In the genomic region with DNA sequence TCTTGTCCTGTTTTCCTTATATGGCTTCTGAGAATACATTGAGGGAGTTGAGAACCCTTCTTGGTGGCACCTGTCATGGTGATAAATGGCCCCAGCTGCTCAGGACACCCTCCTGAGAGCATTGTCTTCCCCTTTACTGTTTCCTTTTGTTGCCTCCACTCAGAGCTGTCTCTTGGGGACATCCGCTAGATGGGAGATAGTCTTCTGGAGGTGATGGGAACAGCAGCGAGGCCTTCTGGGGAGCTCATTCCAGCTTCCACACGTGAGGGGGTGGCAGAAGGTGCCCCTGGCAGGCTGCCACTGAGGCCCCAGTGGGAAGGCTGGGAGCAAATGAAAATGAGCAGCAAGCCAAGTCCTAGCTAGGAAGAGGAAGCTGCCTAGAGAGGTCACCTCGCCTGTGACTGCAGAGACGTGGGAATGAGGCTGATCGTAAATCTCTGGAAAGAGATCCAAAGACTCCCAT, we compare ENCODE assay signal across 11 mouse cellular contexts. TPM values are rescaled to one million over a fixed set of nuclear protein-coding genes. Genes with fewer than 3 reads are reported as not detected.
DNase-seq lines count a peak whose midpoint lies in the region; ATAC-seq and TF ChIP-seq lines count a peak whose summit lies in the region.
"Had no signal": no experiment of that assay in that cellular context is flagged by ENCODE, and none has a peak within 500 bp of the region (broad histone marks: within the 10 kb centered on the region; RNA-seq: fewer than 3 reads in every experiment).

No protein-coding gene starts in this region.

- no peak for TF ChIP-seq POLR2A in cerebellum, adult 2 months (IDR thresholded peaks at IDR 0.05; ENCODE audit: borderline replicate concordance, insufficient read depth, low read length)
- no peak for TF ChIP-seq POLR2A in kidney, adult 2 months (IDR thresholded peaks at IDR 0.05; ENCODE audit: low read depth, low read length)

- intact Hi-C loops in left cerebral cortex, postnatal 25 days (cut with DNase I), result no loop called here

- TF ChIP-seq CTCF in cerebellum, adult 2 months (IDR thresholded peaks at IDR 0.05; ENCODE audit: borderline replicate concordance, insufficient read depth, low read depth, low read length), result no peak
- no peak for TF ChIP-seq CTCF in kidney, adult 2 months (conservative IDR thresholded peaks at IDR 0.05; ENCODE audit: insufficient read depth, insufficient read length, low read depth, low read length)

- no peak overlapping the region for H3K4me3 ChIP-seq in hindbrain, embryonic 11.5 days (ENCODE audit: low read depth, low read length)
- H3K4me3 ChIP-seq in hindbrain, embryonic 14.5 days (replicated peaks; ENCODE audit: low read length), result no peak overlapping the region
- H3K4me3 ChIP-seq in cerebellum, adult 2 months (replicated peaks; ENCODE audit: insufficient read depth, low read depth, low read length), result no peak overlapping the region
- no peak overlapping the region for H3K4me3 ChIP-seq in kidney, adult 2 months (ENCODE audit: insufficient read depth, low read depth, low read length)
- no peak overlapping the region for H3K4me3 ChIP-seq in neural tube, embryonic 12.5 days
- H3K4me3 ChIP-seq in intestine, embryonic 15.5 days (replicated peaks), result no peak overlapping the region

- no peaks in the 10 kb centered on the region for H3K27me3 ChIP-seq in hindbrain, embryonic 11.5 days (ENCODE audit: control insufficient read depth, insufficient read depth, low read length)
- no peaks in the 10 kb centered on the region for H3K27me3 ChIP-seq in hindbrain, embryonic 14.5 days (ENCODE audit: control insufficient read depth, insufficient read depth, low read length)
- H3K27me3 ChIP-seq in cerebellum, adult 2 months (ENCODE audit: control insufficient read depth, insufficient read depth, low read length), result no peaks in the 10 kb centered on the region
- no peaks in the 10 kb centered on the region for H3K27me3 ChIP-seq in kidney, adult 2 months (replicated peaks; ENCODE audit: control insufficient read depth, insufficient read depth, low read length)
- H3K27me3 ChIP-seq in neural tube, embryonic 12.5 days (replicated peaks), result no peaks in the 10 kb centered on the region
- no peaks in the 10 kb centered on the region for H3K27me3 ChIP-seq in intestine, embryonic 15.5 days (replicated peaks)

- no peak overlapping the region for H3K4me2 ChIP-seq in hindbrain, embryonic 11.5 days (replicated peaks; ENCODE audit: low read depth, low read length)
- H3K4me2 ChIP-seq in hindbrain, embryonic 14.5 days (replicated peaks), result no peak overlapping the region
- H3K4me2 ChIP-seq in neural tube, embryonic 12.5 days (replicated peaks), result no peak overlapping the region
- no peak overlapping the region for H3K4me2 ChIP-seq in intestine, embryonic 15.5 days (replicated peaks)

- no peak overlapping the region for H3K9ac ChIP-seq in hindbrain, embryonic 11.5 days (ENCODE audit: low read depth, low read length)
- no peak overlapping the region for H3K9ac ChIP-seq in hindbrain, embryonic 14.5 days
- no peak overlapping the region for H3K9ac ChIP-seq in neural tube, embryonic 12.5 days
- no peak overlapping the region for H3K9ac ChIP-seq in intestine, embryonic 15.5 days

- no peaks in the 10 kb centered on the region for H3K9me3 ChIP-seq in hindbrain, embryonic 11.5 days (ENCODE audit: control insufficient read depth, low read length)
- H3K9me3 ChIP-seq in hindbrain, embryonic 14.5 days (ENCODE audit: control insufficient read depth, low read length), result no peaks in the 10 kb centered on the region
- H3K9me3 ChIP-seq in neural tube, embryonic 12.5 days, result no peaks in the 10 kb centered on the region
- no peaks in the 10 kb centered on the region for H3K9me3 ChIP-seq in intestine, embryonic 15.5 days
- H3K9me3 ChIP-seq: G1E had no signal

- H3K4me1 ChIP-seq in hindbrain, embryonic 11.5 days (replicated peaks; ENCODE audit: control insufficient read depth, insufficient read depth, low read length), result 0 out of 2 replicates have a peak, but pooled peaks cover 2% of the 10 kb centered on the region
- no peaks in the 10 kb centered on the region for H3K4me1 ChIP-seq in hindbrain, embryonic 14.5 days (replicated peaks; ENCODE audit: control insufficient read depth, insufficient read depth, low read length)
- peaks cover 31% of the 10 kb centered on the region for H3K4me1 ChIP-seq in cerebellum, adult 2 months (ENCODE audit: control insufficient read depth, insufficient read depth, low read length)
- peaks cover 3% of the 10 kb centered on the region; the same call in 1 of the 2 replicates for H3K4me1 ChIP-seq in kidney, adult 2 months (ENCODE audit: control insufficient read depth, insufficient read depth, low read length)
- H3K4me1 ChIP-seq in neural tube, embryonic 12.5 days, result peaks cover 21% of the 10 kb centered on the region
- H3K4me1 ChIP-seq in intestine, embryonic 15.5 days (replicated peaks), result no peaks in the 10 kb centered on the region; the same call in 1 of the 2 replicates

- H3K27ac ChIP-seq in hindbrain, embryonic 11.5 days (ENCODE audit: low read depth, low read length), result no peak overlapping the region
- no peak overlapping the region for H3K27ac ChIP-seq in hindbrain, embryonic 14.5 days
- peak overlapping the region; percentile 68 for H3K27ac ChIP-seq in cerebellum, adult 2 months (ENCODE audit: insufficient read depth, low read length)
- H3K27ac ChIP-seq in kidney, adult 2 months (ENCODE audit: insufficient read depth, low read depth, low read length), result peak overlapping the region; percentile 49
- H3K27ac ChIP-seq in neural tube, embryonic 12.5 days, result 0 out of 2 replicates have a peak overlapping the region, but pooled peaks have one; percentile 10
- H3K27ac ChIP-seq in intestine, embryonic 15.5 days, result no peak overlapping the region
- H3K27ac ChIP-seq: macrophage had no signal

- WGBS in hindbrain, embryonic 11.5 days, result 65% methylated on average over 6 of the region's 6 CpGs
- 43% methylated on average over 6 of the region's 6 CpGs for WGBS in hindbrain, embryonic 14.5 days
- 7% methylated on average over 6 of the region's 6 CpGs for WGBS in cerebellum, adult 2 months
- 50% methylated on average over 6 of the region's 6 CpGs for WGBS in kidney, adult 2 months
- WGBS in neural tube, embryonic 12.5 days, result 25% methylated on average over 6 of the region's 6 CpGs
- WGBS in intestine, embryonic 15.5 days, result 51% methylated on average over 6 of the region's 6 CpGs

- peaks cover 7% of the 10 kb centered on the region; the same call in 1 of the 2 replicates for H3K36me3 ChIP-seq in hindbrain, embryonic 11.5 days (ENCODE audit: control insufficient read depth, insufficient read depth, low read length)
- H3K36me3 ChIP-seq in hindbrain, embryonic 14.5 days (replicated peaks; ENCODE audit: control insufficient read depth, insufficient read depth), result peaks cover 59% of the 10 kb centered on the region
- no peaks in the 10 kb centered on the region; the same call in 1 of the 2 replicates for H3K36me3 ChIP-seq in kidney, adult 2 months (ENCODE audit: control insufficient read depth, insufficient read depth, low read length)
- H3K36me3 ChIP-seq in neural tube, embryonic 12.5 days, result peaks cover 53% of the 10 kb centered on the region
- peaks cover 52% of the 10 kb centered on the region for H3K36me3 ChIP-seq in intestine, embryonic 15.5 days

- no peak for ATAC-seq in hindbrain, embryonic 11.5 days (ENCODE audit: low FRiP score)
- no peak for ATAC-seq in hindbrain, embryonic 14.5 days (ENCODE audit: low FRiP score)
- ATAC-seq in neural tube, embryonic 12.5 days (ENCODE audit: low FRiP score, low read depth), result no peak
- ATAC-seq in megakaryocyte progenitor cell, adult 5-6 weeks (replicated peaks; ENCODE audit: poor library complexity), result no peak
- ATAC-seq in intestine, embryonic 15.5 days, result no peak

- DNase-seq in hindbrain, embryonic 11.5 days (ENCODE audit: low spot score), result peak; percentile 13
- DNase-seq in hindbrain, embryonic 14.5 days (ENCODE audit: low spot score), result no peak
- DNase-seq in cerebellum, adult 2 months, result peak; percentile 79 to 81
- DNase-seq in kidney, adult 2 months, result peak; percentile 80
- no peak for DNase-seq in left cerebral cortex, postnatal 25 days (ENCODE audit: low spot score in 2 of 2)
- DNase-seq: right cerebral cortex, adult 18-20 months had no signal

RNA-seq across cellular contexts. Expression of a gene that starts 27.5 kb away (rescaled TPM):
- 11.8 and 13.8 TPM in 2 replicates for polyA plus RNA-seq in hindbrain, embryonic 11.5 days (2014; fragmentation: Nextera tagmentation; extraction: Ambion mirVana)
- 10.0 and 13.3 TPM in 2 replicates for polyA plus RNA-seq in hindbrain, embryonic 14.5 days (2014; fragmentation: Nextera tagmentation; extraction: Ambion mirVana)
- polyA plus RNA-seq in cerebellum, adult 2 months (2012; rRNA removed), result 42.3 and 44.4 TPM in 2 replicates
- polyA plus RNA-seq in kidney, adult 2 months (2012; rRNA removed), result 63.3 and 71.7 TPM in 2 replicates
- polyA plus RNA-seq in neural tube, embryonic 12.5 days (2016; fragmentation: Nextera tagmentation; extraction: Ambion mirVana), result 12.7 and 14.2 TPM in 2 replicates
- total RNA-seq in left cerebral cortex, postnatal 25 days (2021), result 10 to 100 TPM; 12.6 to 13.0 TPM
- 3.5 and 5.6 TPM in 2 replicates for total RNA-seq in megakaryocyte progenitor cell, adult 5-6 weeks (2015)
- 1.3 and 3.9 TPM in 2 replicates for total RNA-seq in megakaryocyte progenitor cell, adult 5-6 weeks (2017)
- 19.3 and 23.3 TPM in 2 replicates for polyA plus RNA-seq in intestine, embryonic 15.5 days (2015; fragmentation: Nextera tagmentation; extraction: Ambion mirVana)

RNA-seq across cellular contexts. Expression of a gene that starts 27.6 kb away (rescaled TPM):
- polyA plus RNA-seq in hindbrain, embryonic 11.5 days (2014; fragmentation: Nextera tagmentation; extraction: Ambion mirVana), result 64.7 and 74.0 TPM in 2 replicates
- 57.6 and 58.7 TPM in 2 replicates for polyA plus RNA-seq in hindbrain, embryonic 14.5 days (2014; fragmentation: Nextera tagmentation; extraction: Ambion mirVana)
- polyA plus RNA-seq in cerebellum, adult 2 months (2012; rRNA removed), result 22.3 and 25.3 TPM in 2 replicates
- 245 and 280 TPM in 2 replicates for polyA plus RNA-seq in kidney, adult 2 months (2012; rRNA removed)
- polyA plus RNA-seq in neural tube, embryonic 12.5 days (2016; fragmentation: Nextera tagmentation; extraction: Ambion mirVana), result 62.8 and 64.7 TPM in 2 replicates
- 10 to 100 TPM; 24.4 to 30.1 TPM for total RNA-seq in left cerebral cortex, postnatal 25 days (2021)
- 10.6 and 11.8 TPM in 2 replicates for total RNA-seq in megakaryocyte progenitor cell, adult 5-6 weeks (2015)
- 11.2 and 13.0 TPM in 2 replicates for total RNA-seq in megakaryocyte progenitor cell, adult 5-6 weeks (2017)
- polyA plus RNA-seq in intestine, embryonic 15.5 days (2015; fragmentation: Nextera tagmentation; extraction: Ambion mirVana), result 170 and 186 TPM in 2 replicates

Comparison
In these comparisons a context has a peak if more than half of its experiments do, and no peak if none do; other contexts are left out.
1. DNase-seq: peak in hindbrain, embryonic 11.5 days (single experiment), cerebellum, adult 2 months (2 of 2) and kidney, adult 2 months (single experiment); none in hindbrain, embryonic 14.5 days (single experiment) and left cerebral cortex, postnatal 25 days (0 of 2).
2. H3K27ac ChIP-seq: peak in cerebellum, adult 2 months (single experiment), kidney, adult 2 months (single experiment) and neural tube, embryonic 12.5 days (single experiment); none in hindbrain, embryonic 11.5 days (single experiment), hindbrain, embryonic 14.5 days (single experiment) and intestine, embryonic 15.5 days (single experiment).